Mouse (Mus musculus) heart, embryonic 12.5 days (tissue): ENCODE measurements around the gene Ces1e. TPM values are rescaled to one million over a fixed set of nuclear protein-coding genes. Genes with fewer than 3 reads are reported as not detected.

Source experiments
- ATAC-seq: fragments of 200-750 bp; cut with Nextera tagmentation; 2 replicates; pipeline ENCODE4 v1.8.0; 2017; ENCODE audit warnings: moderate TSS enrichment, moderate library complexity; ENCODE audit not compliant: insufficient number of reproducible peaks, low FRiP score
- H3K27ac ChIP-seq: fragments of 300-500 bp; sonication (generic); 2 replicates; pipeline ENCODE4 v1.5.1; 2016; ENCODE audit warnings: mild to moderate bottlenecking, moderate library complexity; ENCODE audit not compliant: poor library complexity, severe bottlenecking
- H3K27me3 ChIP-seq: fragments of 300-500 bp; sonication (generic); replicated peaks from 2 replicates; pipeline ENCODE4 v1.6.1; 2016; ENCODE audit warnings: mild to moderate bottlenecking, moderate library complexity
- H3K36me3 ChIP-seq: fragments of 300-500 bp; sonication (generic); 2 replicates; pipeline ENCODE4 v1.6.1; 2016; ENCODE audit warnings: mild to moderate bottlenecking, moderate library complexity
- H3K4me1 ChIP-seq: fragments of 300-500 bp; sonication (generic); replicated peaks from 2 replicates; pipeline ENCODE4 v1.6.1; 2016; ENCODE audit warnings: mild to moderate bottlenecking
- H3K4me2 ChIP-seq: fragments of 300-500 bp; sonication (generic); 2 replicates; pipeline ENCODE4 v1.6.1; 2016; ENCODE audit warnings: mild to moderate bottlenecking, moderate library complexity
- H3K4me3 ChIP-seq: fragments of 300-500 bp; sonication (generic); 2 replicates; pipeline ENCODE4 v1.5.1; 2016; ENCODE audit warnings: mild to moderate bottlenecking
- H3K9ac ChIP-seq: fragments of 300-500 bp; sonication (generic); 2 replicates; pipeline ENCODE4 v1.6.1; 2016; ENCODE audit warnings: mild to moderate bottlenecking, moderate library complexity
- H3K9me3 ChIP-seq: fragments of 300-500 bp; sonication (generic); replicated peaks from 2 replicates; pipeline ENCODE4 v1.6.1; 2016; ENCODE audit warnings: mild to moderate bottlenecking, moderate library complexity
- WGBS: fragments of 180-500 bp; shearing (Covaris S2); methylation state at CpG from one replicate; pipeline ENCODE4 v1.1.7; 2016; 5-methylcytosine and 5-hydroxymethylcytosine counted together
- polyA plus RNA-seq: library from polyadenylated mRNA; unstranded; fragments of >200 nt; fragmentation: Nextera tagmentation; extraction: Ambion mirVana; gene quantifications from 2 replicates; pipeline ENCODE4 v1.2.1, GENCODE M21; 2016

The Ces1e gene
- polyA plus RNA-seq, 1 experiment from 2014 or later: 0.20 TPM

DNA sequence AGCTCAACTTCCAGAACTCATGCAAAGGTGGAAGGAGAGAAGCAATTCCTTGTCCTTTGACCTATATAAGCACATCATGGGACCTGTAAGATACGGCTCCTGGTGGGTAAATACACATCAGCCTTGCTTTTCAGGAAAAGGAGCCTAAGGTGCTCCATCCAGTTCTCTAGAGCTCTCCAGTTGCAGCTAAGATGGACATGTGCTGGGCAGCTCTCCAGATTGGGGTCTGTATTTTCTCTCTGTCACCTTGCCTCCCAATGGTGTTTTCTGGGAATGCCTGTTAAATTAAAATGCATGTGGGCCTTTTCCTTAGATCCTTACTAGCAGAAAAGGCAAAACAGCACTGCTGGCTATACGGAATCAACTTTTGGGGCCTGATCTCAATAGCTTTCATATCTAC lies 54.9 kb downstream of the Ces1e start:
- WGBS: 60% methylated on average over 2 of the region's 2 CpGs
- no peaks in the 10 kb centered on the region for H3K36me3 ChIP-seq
- no peak overlapping the region for H3K27ac ChIP-seq
- H3K4me1 ChIP-seq: 0 out of 2 replicates have a peak, but pooled peaks cover 10% of the 10 kb centered on the region
- H3K9ac ChIP-seq: no peak overlapping the region
- no peak for ATAC-seq
- no peak overlapping the region for H3K4me3 ChIP-seq
- no peak overlapping the region for H3K4me2 ChIP-seq
- no peaks in the 10 kb centered on the region for H3K27me3 ChIP-seq
- H3K9me3 ChIP-seq: no peaks in the 10 kb centered on the region

GRCm38 (mm10) chr8:93171846-93172590 lies 57.4 kb downstream of the Ces1e start:
- 0 out of 2 replicates have a peak, but pooled peaks cover 10% of the 10 kb centered on the region for H3K4me1 ChIP-seq
- H3K27ac ChIP-seq: no peak overlapping the region
- no peak overlapping the region for H3K4me2 ChIP-seq
- ATAC-seq: peak; percentile 18; the same call in 1 of the 2 replicates
- WGBS: 46% methylated on average over 1 of the region's 1 CpGs
- no peaks in the 10 kb centered on the region for H3K27me3 ChIP-seq
- no peak overlapping the region for H3K4me3 ChIP-seq
- H3K9ac ChIP-seq: no peak overlapping the region
- H3K36me3 ChIP-seq: no peaks in the 10 kb centered on the region
- H3K9me3 ChIP-seq: no peaks in the 10 kb centered on the region

GRCm38 (mm10) chr8:93163363-93163762 lies 66.1 kb downstream of the Ces1e start:
- H3K4me1 ChIP-seq: no peaks in the 10 kb centered on the region
- no peak overlapping the region for H3K9ac ChIP-seq
- H3K4me3 ChIP-seq: no peak overlapping the region
- ATAC-seq: no peak
- no peaks in the 10 kb centered on the region for H3K36me3 ChIP-seq
- WGBS: 88% methylated on average over 1 of the region's 1 CpGs
- no peaks in the 10 kb centered on the region for H3K27me3 ChIP-seq
- no peak overlapping the region for H3K27ac ChIP-seq
- H3K4me2 ChIP-seq: no peak overlapping the region
- no peaks in the 10 kb centered on the region for H3K9me3 ChIP-seq

DNA sequence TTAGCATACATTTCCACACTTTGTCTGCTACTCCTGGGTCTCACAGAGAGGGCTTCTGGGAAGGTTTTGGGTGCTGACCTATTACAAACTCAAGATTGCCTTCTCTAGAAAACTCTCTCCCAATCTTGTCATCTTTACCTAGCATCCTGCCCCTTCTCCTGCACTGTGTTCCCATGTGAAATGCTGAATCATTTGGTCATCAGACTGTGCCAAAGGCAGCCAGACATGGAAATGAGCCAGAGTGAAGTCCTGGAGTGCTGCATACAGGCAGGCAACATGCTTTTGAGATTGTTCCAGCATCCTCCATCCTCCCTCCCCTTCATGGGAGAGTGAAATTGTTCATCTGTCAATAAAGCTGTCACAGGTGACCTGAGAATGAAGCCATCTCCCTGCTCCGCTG lies 78.0 kb downstream of the Ces1e start:
- Histone ChIP-seq H3K4me2 (no peak overlapping the region), H3K4me1 (no peaks in the 10 kb centered on the region), H3K36me3 (no peaks in the 10 kb centered on the region), H3K27me3 (no peaks in the 10 kb centered on the region), H3K4me3 (no peak overlapping the region), H3K27ac (no peak overlapping the region), H3K9ac (no peak overlapping the region), H3K9me3 (no peaks in the 10 kb centered on the region)
- no peak for ATAC-seq
- 86% methylated on average over 1 of the region's 1 CpGs for WGBS

Other genes with a start within 250 kb of the Ces1e start
- gene Ces1a, start 181.4 kb downstream of the Ces1e start, polyA plus RNA-seq: not detected in 2 replicates
- gene Ces1b, start 149.6 kb downstream of the Ces1e start, polyA plus RNA-seq: not detected in 2 replicates
- gene Ces1c, start 98.3 kb downstream of the Ces1e start, polyA plus RNA-seq: not detected in 2 replicates
- gene Ces1d, start 31.8 kb downstream of the Ces1e start, polyA plus RNA-seq: 0.24 TPM in 1 of 2 replicates, not detected in the other
- not detected in 2 replicates for gene Ces1f, start 50.1 kb upstream of the Ces1e start, polyA plus RNA-seq
- not detected in 2 replicates for gene Ces1g, start 107.7 kb upstream of the Ces1e start, polyA plus RNA-seq
- gene Ces1h, start 150.1 kb upstream of the Ces1e start, polyA plus RNA-seq: not detected in 2 replicates